Mouse (Mus musculus): ENCODE measurements around the gene Fa2h. TPM values are rescaled to one million over a fixed set of nuclear protein-coding genes. Genes with fewer than 3 reads are reported as not detected.

Fa2h gene
- polyA plus RNA-seq (2021; fragmentation: Nextera tagmentation) = 10.3 and 20.4 TPM in 2 replicates
- long read RNA-seq, experiment 1, transcript Fa2h-201 (7 exons, 2,492 nt) = major isoform, 9 of 18 reads
- long read RNA-seq, experiment 1, partial matches to known transcripts = 2 of 18 reads
- long read RNA-seq, experiment 1, other reads (novel, unspliced or antisense) = 3 of 18 reads
- long read RNA-seq, experiment 2, partial matches to known transcripts = 0 of 9 reads
- long read RNA-seq, experiment 2, other reads (novel, unspliced or antisense) = 9 of 9 reads

GRCm38 (mm10) chr8:111393391-111394363 is at the start of gene Fa2h:
TSS of gene Fa2h (minus strand) at chr8:111393824.

DNA sequence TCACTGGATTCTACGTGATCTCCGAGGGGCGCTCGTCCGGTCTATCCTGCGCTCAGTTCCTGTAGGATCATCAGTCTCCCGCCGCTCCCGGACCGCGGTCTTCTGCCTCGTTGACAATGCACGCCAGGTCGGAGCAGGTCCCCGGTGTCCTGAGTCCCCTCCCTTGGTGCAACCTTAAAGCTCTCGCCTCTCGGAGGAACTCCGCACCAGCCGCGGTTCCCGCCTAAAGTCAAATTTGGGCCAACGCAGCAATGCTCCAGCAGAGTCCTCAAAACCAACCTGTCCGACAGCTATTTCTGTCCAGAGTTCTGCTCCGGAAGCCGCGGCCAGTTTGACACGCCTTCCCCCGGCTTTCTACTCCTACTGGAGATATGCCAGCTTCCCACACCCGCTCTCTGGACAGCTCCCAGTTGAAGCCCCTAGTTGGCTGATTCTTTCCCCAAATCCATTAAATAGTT is 55.7 kb downstream of the Fa2h start, which contains the start of gene Mlkl:
Gene Mlkl (minus strand): TSS at position 288 of the 458 bp plus-strand sequence.

DNA sequence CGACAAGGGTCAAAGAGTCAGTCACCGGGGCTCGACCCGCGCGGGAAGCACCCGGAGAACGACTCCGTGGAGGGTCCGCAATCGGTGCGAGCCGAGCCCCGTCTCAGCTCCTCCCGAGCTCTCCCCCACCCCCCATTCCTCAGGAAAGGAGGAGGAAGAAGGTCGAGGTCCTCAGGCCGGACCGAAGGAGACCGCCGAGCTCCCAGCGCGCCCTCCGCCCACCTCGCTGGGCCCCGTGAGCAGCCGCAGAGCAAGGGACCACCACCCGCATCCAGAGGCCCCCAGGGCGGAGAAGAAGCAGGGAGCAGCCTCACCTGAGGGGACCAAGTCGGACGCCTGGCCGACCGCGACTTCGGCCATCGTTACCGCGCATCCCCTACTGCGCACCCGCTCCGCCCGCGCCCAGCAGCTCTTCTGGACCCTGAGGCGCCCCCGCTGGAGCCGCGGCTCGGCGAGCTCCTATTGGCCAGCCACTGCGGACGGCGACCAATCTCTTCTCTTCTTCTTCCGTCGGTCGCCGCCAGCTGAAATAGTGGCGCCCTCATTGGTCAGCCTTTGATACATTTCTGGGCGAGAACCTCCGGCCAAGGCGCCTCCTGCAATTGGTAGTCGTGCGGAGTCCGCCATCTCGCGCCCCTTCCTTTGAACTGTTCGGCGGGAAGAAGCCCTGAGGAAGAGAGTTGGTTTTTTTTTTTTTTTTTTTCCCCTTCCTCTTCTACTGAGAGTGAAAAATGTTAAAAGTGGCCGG is 93.6 kb downstream of the Fa2h start, which contains the start of gene Rfwd3:
Gene Rfwd3 (minus strand): TSS at position 402 of the 748 bp plus-strand sequence.

Other genes starting within 250 kb of the Fa2h start
- 37.7 and 70.0 TPM in 2 replicates for gene Glg1, start 134.6 kb downstream of the Fa2h start, polyA plus RNA-seq (2021; fragmentation: Nextera tagmentation)
- gene Rfwd3, start 93.6 kb downstream of the Fa2h start, polyA plus RNA-seq (2021; fragmentation: Nextera tagmentation) = 4.6 and 5.7 TPM in 2 replicates
- gene Mlkl, start 55.6 kb downstream of the Fa2h start, polyA plus RNA-seq (2021; fragmentation: Nextera tagmentation) = 0.06 and 0.25 TPM in 2 replicates
- 2.5 and 2.8 TPM in 2 replicates for gene Wdr59, start 128.3 kb upstream of the Fa2h start, polyA plus RNA-seq (2021; fragmentation: Nextera tagmentation)
- gene Znrf1, start 142.3 kb upstream of the Fa2h start, polyA plus RNA-seq (2021; fragmentation: Nextera tagmentation) = 24.0 and 74.7 TPM in 2 replicates
- 3.7 and 6.1 TPM in 2 replicates for gene Ldhd, start 236.6 kb upstream of the Fa2h start, polyA plus RNA-seq (2021; fragmentation: Nextera tagmentation)
- gene Zfp1, start 249.6 kb upstream of the Fa2h start, polyA plus RNA-seq (2021; fragmentation: Nextera tagmentation) = 21.7 and 26.9 TPM in 2 replicates

Measured in left cerebral cortex, adult 6 months (tissue).